Mouse (Mus musculus) lung, embryonic 14.5 days (tissue): ENCODE data around the gene Sept11. TPM values are rescaled to one million over a fixed set of nuclear protein-coding genes. Genes with fewer than 3 reads are reported as not detected.

Source experiments
- ATAC-seq: fragments of 200-750 bp; cut with Nextera tagmentation; 2 replicates; pipeline ENCODE4 v1.8.0; 2017; ENCODE audit warnings: mild to moderate bottlenecking, moderate TSS enrichment, moderate library complexity; ENCODE audit not compliant: insufficient read depth
- DNase-seq: peaks from one replicate; pipeline ENCODE4 v3.0.0-alpha.2; 2015
- H3K27ac ChIP-seq: fragments of 300-500 bp; sonication (generic); 2 replicates; pipeline ENCODE4 v1.5.1; 2014; ENCODE audit warnings: low read depth, mild to moderate bottlenecking, moderate library complexity
- H3K27me3 ChIP-seq: fragments of 300-500 bp; sonication (generic); 2 replicates; pipeline ENCODE4 v1.6.1; 2014; ENCODE audit warnings: low read length, control low read depth; ENCODE audit not compliant: insufficient read depth
- H3K36me3 ChIP-seq: fragments of 300-500 bp; sonication (generic); 2 replicates; pipeline ENCODE4 v1.6.1; 2014; ENCODE audit warnings: control low read depth; ENCODE audit not compliant: insufficient read depth
- H3K4me1 ChIP-seq: fragments of 300-500 bp; sonication (generic); 2 replicates; pipeline ENCODE4 v1.6.1; 2014; ENCODE audit warnings: antibody characterized with exemption, control low read depth; ENCODE audit not compliant: insufficient read depth
- H3K4me2 ChIP-seq: fragments of 300-500 bp; sonication (generic); 2 replicates; pipeline ENCODE4 v1.6.1; 2014; ENCODE audit warnings: mild to moderate bottlenecking
- H3K4me3 ChIP-seq: fragments of 300-500 bp; sonication (generic); 2 replicates; pipeline ENCODE4 v1.5.1; 2014; ENCODE audit warnings: low read depth, low read length
- H3K9ac ChIP-seq: fragments of 300-500 bp; sonication (generic); 2 replicates; pipeline ENCODE4 v1.6.1; 2014
- H3K9me3 ChIP-seq: fragments of 300-500 bp; sonication (generic); 2 replicates; pipeline ENCODE4 v1.6.1; 2016; ENCODE audit warnings: low read depth, low read length, control low read depth
- CTCF ChIP-seq: IDR thresholded peaks from 2 replicates; pipeline ENCODE4 v1.5.1; 2016; ENCODE audit warnings: antibody characterized with exemption, low read depth
- WGBS: fragments of 180-500 bp; shearing (Covaris S2); extraction: QIAGEN DNeasy Blood & Tissue Kit; methylation state at CpG from one replicate; pipeline ENCODE4 v1.1.7; 2014; 5-methylcytosine and 5-hydroxymethylcytosine counted together
- polyA plus RNA-seq: library from polyadenylated mRNA; unstranded; fragments of >200 nt; fragmentation: Nextera tagmentation; extraction: Ambion mirVana; gene quantifications from 2 replicates; pipeline ENCODE4 v1.2.1, GENCODE M21; 2014

Sept11 gene
- polyA plus RNA-seq, 1 experiment from 2014 or later: 184 TPM

DNA sequence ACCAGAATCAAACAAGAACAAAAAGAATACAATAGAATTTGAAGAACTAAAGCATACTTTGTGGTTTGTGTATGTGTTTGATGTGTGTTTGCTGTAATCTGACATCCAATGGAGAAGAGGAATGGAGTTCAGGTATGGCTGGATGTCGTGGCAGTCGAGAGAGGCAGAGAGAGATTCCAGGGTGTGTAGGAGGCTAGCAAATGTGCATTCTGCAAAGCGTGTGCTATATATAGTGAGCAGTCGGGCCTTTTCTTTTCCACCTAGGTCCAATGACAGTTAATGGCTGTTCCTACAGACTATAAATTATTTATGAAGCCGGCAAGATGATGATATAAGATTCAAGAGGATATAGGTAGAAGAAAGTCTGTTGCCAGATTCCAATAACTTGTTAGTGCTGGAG is 20.3 kb downstream of the Sept11 start:
- H3K27ac ChIP-seq: no peak overlapping the region; the same call in 1 of the 2 replicates
- H3K9ac ChIP-seq: no peak overlapping the region
- peaks cover 5% of the 10 kb centered on the region; the same call in 1 of the 2 replicates for H3K4me1 ChIP-seq
- no peak overlapping the region for H3K4me2 ChIP-seq
- no peak for DNase-seq
- ATAC-seq: no peak
- no peaks in the 10 kb centered on the region for H3K27me3 ChIP-seq
- no peaks in the 10 kb centered on the region for H3K36me3 ChIP-seq
- TF ChIP-seq CTCF: no peak
- 63% methylated on average over 5 of the region's 5 CpGs for WGBS
- H3K9me3 ChIP-seq: no peaks in the 10 kb centered on the region
- H3K4me3 ChIP-seq: no peak overlapping the region

DNA sequence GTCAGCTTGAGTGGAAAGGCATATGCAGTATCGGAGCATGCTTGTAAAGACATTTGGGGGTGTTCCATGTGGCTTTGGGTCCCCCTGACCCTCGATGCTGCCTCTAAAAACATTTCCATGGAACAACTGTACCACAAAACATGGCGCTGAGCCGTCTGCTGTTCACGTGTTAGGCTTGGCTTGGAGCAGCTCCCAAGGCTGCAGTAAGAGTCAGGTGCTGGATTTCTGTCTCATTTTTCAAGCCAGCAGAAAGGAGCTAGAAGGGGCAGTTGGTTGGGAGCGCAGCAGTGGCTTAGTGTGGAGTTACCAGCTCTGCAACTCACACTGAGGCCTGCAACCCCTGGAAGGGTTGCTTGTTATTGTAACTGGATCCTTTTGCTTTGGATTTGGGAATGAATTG is 21.3 kb downstream of the Sept11 start:
- Histone ChIP-seq H3K4me3 (no peak overlapping the region), H3K4me1 (peaks cover 5% of the 10 kb centered on the region; the same call in 1 of the 2 replicates), H3K4me2 (no peak overlapping the region), H3K27ac (peak overlapping the region; percentile 26), H3K9me3 (no peaks in the 10 kb centered on the region), H3K27me3 (no peaks in the 10 kb centered on the region), H3K36me3 (no peaks in the 10 kb centered on the region), H3K9ac (no peak overlapping the region)
- WGBS: 55% methylated on average over 6 of the region's 6 CpGs
- no peak for TF ChIP-seq CTCF
- no peak for DNase-seq
- peak; percentile 42; the same call in 1 of the 2 replicates for ATAC-seq

- DNase-seq (no peak), ATAC-seq (peak; percentile 50; the same call in 1 of the 2 replicates)
- peak overlapping the region; percentile 26; the same call in 1 of the 2 replicates for H3K27ac ChIP-seq
- no peaks in the 10 kb centered on the region for H3K9me3 ChIP-seq
- WGBS: 56% methylated on average over 6 of the region's 6 CpGs
- H3K4me3 ChIP-seq: no peak overlapping the region
- no peaks in the 10 kb centered on the region for H3K27me3 ChIP-seq
- H3K4me1 ChIP-seq: peaks cover 5% of the 10 kb centered on the region; the same call in 1 of the 2 replicates
- no peak overlapping the region for H3K4me2 ChIP-seq
- TF ChIP-seq CTCF: no peak
- no peaks in the 10 kb centered on the region for H3K36me3 ChIP-seq
- no peak overlapping the region for H3K9ac ChIP-seq
Measured at GRCm38 (mm10) chr5:93115059-93115458, 21.8 kb downstream of the Sept11 start.

DNA sequence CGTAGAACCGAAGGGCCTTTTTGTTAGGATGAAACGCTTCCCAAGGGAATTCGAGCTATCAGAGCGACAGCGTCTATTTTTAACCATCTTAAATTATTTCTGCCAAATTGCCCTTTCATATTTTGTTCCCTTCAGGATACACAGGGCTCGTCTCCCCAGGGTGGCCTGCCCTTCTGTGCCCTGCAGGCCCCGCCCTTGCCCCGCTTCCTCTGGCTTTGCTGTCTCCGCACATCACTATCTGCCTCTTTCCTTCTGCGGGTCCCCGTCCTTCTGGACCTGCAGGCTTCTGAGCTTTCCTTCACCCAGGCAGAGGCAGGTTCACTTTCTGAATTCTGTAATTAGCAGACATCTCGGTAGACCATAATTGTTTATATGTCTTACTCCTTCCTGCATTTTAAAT is 22.6 kb downstream of the Sept11 start:
- WGBS: 80% methylated on average over 13 of the region's 13 CpGs
- no peak overlapping the region; the same call in 1 of the 2 replicates for H3K27ac ChIP-seq
- no peak for DNase-seq
- no peak overlapping the region for H3K9ac ChIP-seq
- no peak overlapping the region for H3K4me2 ChIP-seq
- TF ChIP-seq CTCF: no peak
- H3K36me3 ChIP-seq: no peaks in the 10 kb centered on the region
- no peak for ATAC-seq
- no peaks in the 10 kb centered on the region for H3K27me3 ChIP-seq
- H3K4me1 ChIP-seq: peaks cover 6% of the 10 kb centered on the region; the same call in 1 of the 2 replicates
- H3K9me3 ChIP-seq: no peaks in the 10 kb centered on the region
- no peak overlapping the region for H3K4me3 ChIP-seq

DNA sequence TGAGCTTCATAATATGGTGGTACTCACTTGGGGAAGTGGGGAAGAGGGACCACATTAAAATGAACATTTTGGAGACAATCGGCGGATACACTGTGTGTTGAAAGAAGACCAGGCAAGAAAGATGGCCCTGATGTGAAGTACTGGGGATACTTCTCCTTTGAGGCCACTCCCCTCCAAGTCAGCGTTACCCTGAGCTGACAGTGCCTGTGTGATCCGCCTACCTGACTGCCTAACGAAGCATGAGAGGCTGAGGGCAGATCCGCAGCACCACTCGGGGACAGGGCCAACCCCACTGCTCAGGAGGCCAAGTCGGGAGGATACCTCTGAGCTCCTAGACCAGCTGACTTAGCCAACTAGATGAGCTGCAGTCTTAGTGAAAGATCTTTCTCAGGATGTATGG is 24.4 kb downstream of the Sept11 start:
- TF ChIP-seq CTCF: no peak
- 86% methylated on average over 8 of the region's 8 CpGs for WGBS
- Histone ChIP-seq H3K4me3 (no peak overlapping the region), H3K9me3 (no peaks in the 10 kb centered on the region), H3K9ac (no peak overlapping the region), H3K36me3 (no peaks in the 10 kb centered on the region), H3K4me2 (no peak overlapping the region), H3K27me3 (no peaks in the 10 kb centered on the region), H3K4me1 (peaks cover 11% of the 10 kb centered on the region; the same call in 1 of the 2 replicates), H3K27ac (no peak overlapping the region)
- no peak for DNase-seq
- no peak for ATAC-seq

DNA sequence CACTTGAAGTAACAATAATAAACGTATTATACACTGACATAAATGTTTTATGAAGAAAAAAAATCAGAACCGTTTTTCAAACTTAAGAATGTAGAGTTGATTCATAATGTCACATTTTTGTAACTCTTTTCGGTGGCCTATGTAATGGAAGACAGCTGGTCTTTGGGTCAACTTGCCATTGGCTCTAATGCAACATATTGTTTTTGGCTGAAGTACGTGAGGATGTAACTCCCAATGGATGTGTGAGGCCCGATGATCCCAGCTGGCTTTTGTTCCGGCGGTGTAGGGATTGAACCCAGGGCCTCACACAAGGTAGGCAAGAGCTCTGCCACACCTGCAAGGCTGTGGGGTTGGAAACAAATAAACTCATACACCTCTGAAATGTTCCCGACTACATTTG is 28.4 kb downstream of the Sept11 start:
- no peak overlapping the region for H3K4me3 ChIP-seq
- DNase-seq: peak; percentile 58

GRCm38 (mm10) chr5:93124031-93124826 is 31.0 kb downstream of the Sept11 start:
- no peak overlapping the region for H3K4me2 ChIP-seq
- no peaks in the 10 kb centered on the region for H3K27me3 ChIP-seq
- H3K4me3 ChIP-seq: no peak overlapping the region
- 39% methylated on average over 9 of the region's 9 CpGs for WGBS
- H3K27ac ChIP-seq: no peak overlapping the region
- no peak overlapping the region for H3K9ac ChIP-seq
- H3K4me1 ChIP-seq: peaks cover 35% of the 10 kb centered on the region
- ATAC-seq (peak; percentile 33), DNase-seq (no peak)
- no peak for TF ChIP-seq CTCF
- H3K9me3 ChIP-seq: no peaks in the 10 kb centered on the region
- H3K36me3 ChIP-seq: no peaks in the 10 kb centered on the region

More for the DNA sequence above, 28.4 kb downstream of the Sept11 start:
- Histone ChIP-seq H3K27ac (no peak overlapping the region), H3K4me1 (peaks cover 18% of the 10 kb centered on the region; the same call in 1 of the 2 replicates), H3K9me3 (no peaks in the 10 kb centered on the region), H3K36me3 (no peaks in the 10 kb centered on the region), H3K4me2 (no peak overlapping the region), H3K9ac (no peak overlapping the region), H3K27me3 (no peaks in the 10 kb centered on the region)
- 57% methylated on average over 8 of the region's 8 CpGs for WGBS
- no peak for TF ChIP-seq CTCF
- ATAC-seq: no peak
